Mouse (Mus musculus) MEL (cell line): Measurements from ENCODE around the gene Ass1. TPM values are rescaled to one million over a fixed set of nuclear protein-coding genes. Genes with fewer than 3 reads are reported as not detected.

Experiments
- DNase-seq: peaks from one replicate; pipeline ENCODE4 v3.0.0; 2011; ENCODE audit warnings: low read depth, low spot score
- H3K27ac ChIP-seq: 2 replicates; pipeline ENCODE4 v1.5.1; 2012; ENCODE audit warnings: low read depth, mild to moderate bottlenecking, control low read depth, low read length, moderate library complexity; ENCODE audit not compliant: control insufficient read depth
- H3K27me3 ChIP-seq, 2 experiments: fragments of 150-350 bp in 1 of 2; sonication (generic) in 1 of 2; 2 replicates each; pipeline ENCODE4 v1.6.1; 2012; ENCODE audit warnings: low read length in 2 of 2, mild to moderate bottlenecking in 2 of 2, improper control_type of control experiment in 1 of 2, moderate library complexity in 1 of 2; ENCODE audit not compliant: insufficient read depth in 2 of 2, control insufficient read depth in 1 of 2
- H3K36me3 ChIP-seq, 2 experiments: 2 replicates each; pipeline ENCODE4 v1.6.1; 2012 to 2014; ENCODE audit warnings: low read length in 2 of 2, improper control_type of control experiment in 1 of 2, inconsistent platforms in 1 of 2, mild to moderate bottlenecking in 1 of 2; ENCODE audit not compliant: insufficient read depth in 2 of 2, control insufficient read depth in 1 of 2
- H3K4me1 ChIP-seq, 2 experiments: fragments of 150-350 bp in 1 of 2; sonication (generic) in 1 of 2; 2 replicates each; pipeline ENCODE4 v1.6.1; 2012; ENCODE audit warnings: low read length in 2 of 2, improper control_type of control experiment in 1 of 2, mild to moderate bottlenecking in 1 of 2; ENCODE audit not compliant: insufficient read depth in 2 of 2, control insufficient read depth in 1 of 2
- H3K4me3 ChIP-seq, 2 experiments: fragments of 150-350 bp in 1 of 2; sonication (generic) in 1 of 2; 2 replicates each; pipeline ENCODE4 v1.5.1; 2012; ENCODE audit warnings: low read depth in 2 of 2, low read length in 2 of 2, mild to moderate bottlenecking in 2 of 2, moderate library complexity in 2 of 2, control low read depth in 1 of 2, improper control_type of control experiment in 1 of 2; ENCODE audit not compliant: control insufficient read depth in 1 of 2, insufficient read depth in 1 of 2
- H3K79me2 ChIP-seq: 2 replicates; pipeline ENCODE4 v1.6.1; 2012; ENCODE audit warnings: mild to moderate bottlenecking, low read length, moderate library complexity; ENCODE audit not compliant: control insufficient read depth, poor library complexity, insufficient read depth
- H3K9ac ChIP-seq: 2 replicates; pipeline ENCODE4 v1.6.1; 2012; ENCODE audit warnings: low read depth, mild to moderate bottlenecking, control low read depth, low read length, moderate library complexity; ENCODE audit not compliant: control insufficient read depth, poor library complexity, severe bottlenecking
- H3K9me3 ChIP-seq: fragments of 150-350 bp; sonication (generic); replicated peaks from 2 replicates; pipeline ENCODE4 v1.6.1; 2012; ENCODE audit warnings: mild to moderate bottlenecking, low read length, improper control_type of control experiment, moderate library complexity; ENCODE audit not compliant: insufficient read depth
- CTCF ChIP-seq, 3 experiments: IDR thresholded peaks in 2 of 3; conservative IDR thresholded peaks in 1 of 3; 2 replicates each; pipeline ENCODE4 v1.5.1; 2011 to 2012; ENCODE audit warnings: low read length in 3 of 3, low read depth in 2 of 3, mild to moderate bottlenecking in 2 of 3, improper control_type of control experiment in 1 of 3, inconsistent platforms in 1 of 3, mixed read lengths in 1 of 3, moderate library complexity in 1 of 3; ENCODE audit not compliant: control insufficient read depth in 1 of 3, insufficient read depth in 1 of 3, poor library complexity in 1 of 3, severe bottlenecking in 1 of 3
- E2F4 ChIP-seq: IDR thresholded peaks from 2 replicates; pipeline ENCODE4 v1.6.1; 2011; ENCODE audit warnings: low read depth, low read length, improper control_type of control experiment, borderline replicate concordance
- GABPA ChIP-seq: IDR thresholded peaks from 2 replicates; pipeline ENCODE4 v1.6.1; 2012; ENCODE audit warnings: low read depth, mild to moderate bottlenecking, inconsistent platforms, low read length, improper control_type of control experiment, moderate library complexity
- GATA1 ChIP-seq: IDR thresholded peaks from 2 replicates; pipeline ENCODE4 v1.6.1; 2011; ENCODE audit warnings: low read depth, low read length, improper control_type of control experiment
- JUND ChIP-seq: IDR thresholded peaks from 2 replicates; pipeline ENCODE4 v1.6.1; 2011; ENCODE audit warnings: low read depth, mild to moderate bottlenecking, improper control_type of control experiment, low read length
- MAZ ChIP-seq: IDR thresholded peaks from 2 replicates; pipeline ENCODE4 v1.6.1; 2012; ENCODE audit warnings: low read depth, mild to moderate bottlenecking, inconsistent platforms, low read length, improper control_type of control experiment
- MEF2A ChIP-seq: IDR thresholded peaks from 2 replicates; pipeline ENCODE4 v1.6.1; 2014; ENCODE audit warnings: low read depth, mild to moderate bottlenecking, inconsistent platforms, low read length, improper control_type of control experiment; ENCODE audit not compliant: poor library complexity, insufficient replicate concordance, severe bottlenecking; ENCODE audit errors: extremely low read depth
- MXI1 ChIP-seq: IDR thresholded peaks from 2 replicates; pipeline ENCODE4 v1.6.1; 2011; ENCODE audit warnings: mild to moderate bottlenecking, low read depth, low read length, improper control_type of control experiment
- MYB ChIP-seq: IDR thresholded peaks from 2 replicates; pipeline ENCODE4 v1.6.1; 2011; ENCODE audit warnings: mild to moderate bottlenecking, low read depth, low read length, improper control_type of control experiment
- MYC ChIP-seq: IDR thresholded peaks from 2 replicates; pipeline ENCODE4 v1.6.1; 2011; ENCODE audit warnings: low read depth, mild to moderate bottlenecking, low read length, improper control_type of control experiment, moderate library complexity
- NELFE ChIP-seq: IDR thresholded peaks from 2 replicates; pipeline ENCODE4 v1.6.1; 2011; ENCODE audit warnings: low read depth, low read length, improper control_type of control experiment
- POLR2AphosphoS2 ChIP-seq: IDR thresholded peaks from 2 replicates; pipeline ENCODE4 v1.6.1; 2011; ENCODE audit warnings: low read length, improper control_type of control experiment
- SIN3A ChIP-seq: IDR thresholded peaks from 2 replicates; pipeline ENCODE4 v1.6.1; 2012; ENCODE audit warnings: low read length, improper control_type of control experiment, inconsistent platforms
- SMC3 ChIP-seq: IDR thresholded peaks from 2 replicates; pipeline ENCODE4 v1.6.1; 2011; ENCODE audit warnings: low read depth, low read length, improper control_type of control experiment
- USF1 ChIP-seq: IDR thresholded peaks from 2 replicates; pipeline ENCODE4 v1.6.1; 2014; ENCODE audit warnings: low read depth, mild to moderate bottlenecking, inconsistent platforms, low read length, improper control_type of control experiment, moderate library complexity
- USF2 ChIP-seq, 2 experiments: IDR thresholded peaks; 2 replicates each; pipeline ENCODE4 v1.6.1; 2011 to 2012; ENCODE audit warnings: improper control_type of control experiment in 2 of 2, low read length in 2 of 2, borderline replicate concordance in 1 of 2, inconsistent platforms in 1 of 2, low read depth in 1 of 2, mild to moderate bottlenecking in 1 of 2; ENCODE audit not compliant: insufficient read depth in 1 of 2
- ZC3H11A ChIP-seq: IDR thresholded peaks from 2 replicates; pipeline ENCODE4 v1.6.1; 2012; ENCODE audit warnings: low read depth, mild to moderate bottlenecking, inconsistent platforms, low read length, improper control_type of control experiment
- polyA plus RNA-seq, 2 experiments: library from polyadenylated mRNA; stranded (reverse) in 1 of 2; unstranded in 1 of 2; fragments of >175 nt in 1 of 2; fragments of >200 nt in 1 of 2; gene quantifications; 2 replicates each; pipeline versions ENCODE4 v1.2.1 to v1.2.4; 2012; ENCODE audit warnings: low replicate concordance in 2 of 2, low read depth in 1 of 2; ENCODE audit not compliant: insufficient read length in 2 of 2, insufficient read depth in 1 of 2, missing spikeins in 1 of 2
- total RNA-seq: library from RNA; depleted of rRNA; stranded (reverse); fragments of 300-350 nt; gene quantifications from 2 replicates; pipeline ENCODE4 v1.2.3, GENCODE M21; 2012

Gene Ass1
- total and polyA plus RNA-seq, 3 experiments: 45.0 to 88.0 TPM; not detected in 1

DNA sequence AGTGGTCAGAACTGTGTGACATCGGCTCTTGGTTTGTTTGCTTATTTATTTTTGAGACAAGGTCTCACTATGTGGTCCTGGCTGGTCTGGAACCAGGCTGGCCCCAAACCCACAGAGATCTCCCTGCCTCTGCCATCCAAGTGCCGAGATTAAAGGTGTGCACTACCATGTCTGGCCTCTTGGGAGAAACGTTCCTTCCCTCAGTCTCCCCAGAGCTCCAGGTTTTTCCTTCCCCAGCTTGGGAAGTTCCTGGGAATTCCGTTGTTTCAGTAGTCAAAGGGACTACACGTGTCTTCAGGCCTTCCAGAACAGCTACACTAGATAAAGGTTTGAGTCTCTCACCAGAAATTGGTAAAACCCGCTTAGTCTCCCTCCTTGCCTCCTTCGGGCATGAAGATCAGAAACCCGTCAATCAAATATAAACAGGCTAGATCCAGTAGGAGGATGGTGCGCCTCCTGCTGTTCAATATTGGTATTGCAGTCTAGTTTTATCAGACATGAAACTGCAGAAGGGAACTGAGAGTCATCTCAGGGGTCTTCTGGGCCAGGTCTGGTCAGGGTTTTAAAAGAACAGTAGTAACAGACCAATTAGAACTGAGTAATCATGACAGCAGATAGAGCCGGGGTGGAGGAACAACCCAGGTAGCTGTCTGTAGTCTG, 2.5 kb downstream of the Ass1 start (continued):
- TF ChIP-seq MYC: no peak
- no peak for TF ChIP-seq USF2 (IDR thresholded peaks at IDR 0.05; ENCODE audit: borderline replicate concordance in 1 of 2, insufficient read depth in 1 of 2, low read depth in 1 of 2, low read length in 2 of 2)
- TF ChIP-seq E2F4: no peak
- TF ChIP-seq MEF2A: no peak
- no peak for TF ChIP-seq POLR2AphosphoS2
- peak; percentile 61 for TF ChIP-seq ZC3H11A
- TF ChIP-seq MAZ: no peak
- TF ChIP-seq NELFE: no peak
- no peak for TF ChIP-seq USF1
- no peak for TF ChIP-seq GABPA

GRCm38 (mm10) chr2:31473941-31474340, 3.9 kb downstream of the Ass1 start:
- no peaks in the 10 kb centered on the region for H3K9me3 ChIP-seq
- no peak overlapping the region for H3K9ac ChIP-seq
- peak; percentile 78 to 94 (median 79) for TF ChIP-seq CTCF (IDR thresholded peaks at IDR 0.05 in 2 of 3, conservative IDR thresholded peaks at IDR 0.05 in 1 of 3; ENCODE audit: control insufficient read depth in 1 of 3, insufficient read depth in 1 of 3, low read depth in 2 of 3, low read length in 3 of 3, poor library complexity in 1 of 3, severe bottlenecking in 1 of 3)
- 0 out of 2 replicates have a peak, but pooled peaks have one; percentile 25 for TF ChIP-seq MXI1
- peak; percentile 41 for TF ChIP-seq SMC3
- TF ChIP-seq GABPA: no peak
- TF ChIP-seq, all 39 proteins: peak for 3
- H3K27ac ChIP-seq: no peak overlapping the region
- no peaks in the 10 kb centered on the region for H3K79me2 ChIP-seq
- H3K36me3 ChIP-seq: no peaks in the 10 kb centered on the region
- H3K4me1 ChIP-seq: peaks cover 2 to 3% of the 10 kb centered on the region in 2 experiments; a peak in 3 of 4 replicates
- no peaks in the 10 kb centered on the region for H3K27me3 ChIP-seq
- peak; percentile 65 for DNase-seq
- H3K4me3 ChIP-seq: no peak overlapping the region

DNA sequence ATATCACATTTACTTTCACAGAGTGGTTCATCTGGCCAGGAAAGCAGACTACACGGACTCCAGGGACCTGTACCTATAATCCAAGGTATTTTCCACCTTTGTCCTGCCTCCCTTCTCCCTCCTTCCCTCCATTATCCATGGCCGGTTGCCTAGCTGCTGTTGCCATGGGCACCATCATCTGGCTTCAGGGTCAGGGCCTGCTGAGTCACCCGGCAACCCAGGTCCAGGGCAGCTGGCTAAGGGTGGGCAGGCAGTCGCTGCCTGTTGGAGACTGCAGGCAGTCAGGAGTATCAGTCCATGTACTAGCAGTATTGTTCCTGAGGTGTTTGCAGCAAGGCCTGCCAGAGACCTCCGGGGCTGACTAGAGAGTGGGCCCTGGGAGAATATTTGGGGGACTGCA, 4.7 kb downstream of the Ass1 start:
- no peak overlapping the region for H3K4me3 ChIP-seq
- H3K27me3 ChIP-seq: no peaks in the 10 kb centered on the region
- no peak for TF ChIP-seq USF2 (IDR thresholded peaks at IDR 0.05; ENCODE audit: borderline replicate concordance in 1 of 2, insufficient read depth in 1 of 2, low read depth in 1 of 2, low read length in 2 of 2)
- no peak for TF ChIP-seq SIN3A
- no peak for TF ChIP-seq JUND
- TF ChIP-seq MYC: no peak
- TF ChIP-seq MYB: no peak
- TF ChIP-seq GATA1: no peak
- no peak for TF ChIP-seq E2F4
- H3K36me3 ChIP-seq: no peaks in the 10 kb centered on the region
- no peaks in the 10 kb centered on the region for H3K79me2 ChIP-seq
- H3K9ac ChIP-seq: no peak overlapping the region
- no peak overlapping the region for H3K27ac ChIP-seq
- DNase-seq: no peak
- no peaks in the 10 kb centered on the region for H3K9me3 ChIP-seq
- peaks cover 2 to 3% of the 10 kb centered on the region in 2 experiments; a peak in 3 of 4 replicates for H3K4me1 ChIP-seq
